Comparison of ENCODE assay signal across 19 mouse cellular contexts in the genomic region with DNA sequence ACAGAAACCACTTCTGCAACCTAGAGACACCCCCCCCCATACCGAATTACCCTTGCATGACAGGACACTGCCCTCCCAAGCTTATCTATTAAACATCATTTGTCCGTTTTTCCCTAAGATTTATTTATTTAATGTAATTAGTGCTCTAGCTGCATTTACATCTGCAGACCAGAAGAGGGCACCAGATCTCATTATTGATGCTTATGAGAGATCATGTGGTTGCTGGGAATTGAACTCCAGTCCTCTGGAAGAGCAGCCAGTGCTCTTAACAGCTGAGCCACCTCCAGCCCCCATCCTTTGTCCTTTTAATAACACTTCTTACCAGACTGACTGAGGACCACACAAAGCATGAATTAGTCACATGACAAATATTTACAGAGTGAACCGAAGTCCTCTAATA. TPM values are rescaled to one million over a fixed set of nuclear protein-coding genes. Genes with fewer than 3 reads are reported as not detected.
DNase-seq lines count a peak whose midpoint lies in the region; ATAC-seq and TF ChIP-seq lines count a peak whose summit lies in the region.
"Had no signal": no experiment of that assay in that cellular context is flagged by ENCODE, and none has a peak within 500 bp of the region (broad histone marks: within the 10 kb centered on the region; RNA-seq: fewer than 3 reads in every experiment).

No protein-coding gene starts in this region.

- no peak overlapping the region for H3K4me3 ChIP-seq in cerebellum, adult 2 months (replicated peaks; ENCODE audit: insufficient read depth, low read depth, low read length)
- no peak overlapping the region for H3K4me3 ChIP-seq in left cerebral cortex, adult 2 months
- H3K4me3 ChIP-seq in CH12.LX (replicated peaks in 1 of 3; ENCODE audit: low read depth in 2 of 3, low read length in 2 of 3, poor library complexity in 1 of 3), result no peak overlapping the region
- H3K4me3 ChIP-seq in bone marrow, adult 2 months (replicated peaks; ENCODE audit: control insufficient read depth, low read depth, low read length), result no peak overlapping the region
- H3K4me3 ChIP-seq in hindbrain, embryonic 13.5 days, result no peak overlapping the region
- H3K4me3 ChIP-seq: embryonic facial prominence, embryonic 13.5 days; heart, embryonic 10.5 days; intestine, embryonic 15.5 days had no signal

- no peaks in the 10 kb centered on the region for H3K4me1 ChIP-seq in cerebellum, adult 2 months (ENCODE audit: control insufficient read depth, insufficient read depth, low read length)
- H3K4me1 ChIP-seq in CH12.LX (ENCODE audit: control insufficient read depth in 1 of 2, insufficient read depth in 2 of 2), result peaks cover 0 to 9% of the 10 kb centered on the region in 2 experiments; a peak in 2 of 4 replicates
- H3K4me1 ChIP-seq in bone marrow, adult 2 months (ENCODE audit: control insufficient read depth, insufficient read depth, low read length), result no peaks in the 10 kb centered on the region
- 0 out of 2 replicates have a peak, but pooled peaks cover 2% of the 10 kb centered on the region for H3K4me1 ChIP-seq in hindbrain, embryonic 13.5 days (replicated peaks)
- H3K4me1 ChIP-seq: embryonic facial prominence, embryonic 13.5 days; intestine, embryonic 15.5 days had no signal

- H3K27ac ChIP-seq in cerebellum, adult 2 months (ENCODE audit: insufficient read depth, low read length), result no peak overlapping the region
- no peak overlapping the region for H3K27ac ChIP-seq in left cerebral cortex, adult 2 months
- no peak overlapping the region for H3K27ac ChIP-seq in CH12.LX (ENCODE audit: insufficient read depth, low read depth)
- H3K27ac ChIP-seq in bone marrow, adult 2 months (ENCODE audit: control insufficient read depth, insufficient read depth, low read depth, low read length, poor library complexity), result no peak overlapping the region
- H3K27ac ChIP-seq in hindbrain, embryonic 13.5 days, result no peak overlapping the region
- H3K27ac ChIP-seq: embryonic facial prominence, embryonic 13.5 days; heart, embryonic 10.5 days; intestine, embryonic 15.5 days had no signal

- no peaks in the 10 kb centered on the region for H3K27me3 ChIP-seq in cerebellum, adult 2 months (ENCODE audit: control insufficient read depth, insufficient read depth, low read length)
- H3K27me3 ChIP-seq in CH12.LX (replicated peaks), result no peaks in the 10 kb centered on the region
- H3K27me3 ChIP-seq in hindbrain, embryonic 13.5 days, result no peaks in the 10 kb centered on the region
- H3K27me3 ChIP-seq: embryonic facial prominence, embryonic 13.5 days; intestine, embryonic 15.5 days had no signal

- DNase-seq in cerebellum, adult 2 months, result no peak
- DNase-seq in left cerebral cortex, adult 2 months (ENCODE audit: extremely low spot score in 1 of 2, low spot score in 2 of 2), result no peak
- DNase-seq in left cerebral cortex, postnatal 4 days, result no peak
- no peak for DNase-seq in CH12.LX (ENCODE audit: extremely low read depth)
- no peak for DNase-seq in thymus, postnatal 36 days
- DNase-seq: adrenal gland, postnatal 14 days; cerebellum, postnatal 36 days; heart, postnatal 4 days; right cerebral cortex, postnatal 14 days; thymus, postnatal 14 days had no signal

- in situ Hi-C loops in CH12.LX (cut with MboI; ENCODE audit: low pct_ligation_motif_present, low pct_unique_long_range_greater_than_20kb, low sequenced_read_pairs), result loop anchor here (5.0 kb wide), 3 partner anchors 38 to 168 kb away; a partner anchor contains a TSS

- H3K4me2 ChIP-seq in CH12.LX (ENCODE audit: insufficient read depth, low read depth, poor library complexity, severe bottlenecking), result no peak overlapping the region
- no peak overlapping the region for H3K4me2 ChIP-seq in hindbrain, embryonic 13.5 days
- H3K4me2 ChIP-seq: embryonic facial prominence, embryonic 13.5 days; intestine, embryonic 15.5 days had no signal

- dilution Hi-C loops in CH12.LX (cut with MboI; ENCODE audit: extremely low pct_ligation_motif_present, extremely low pct_unique_long_range_greater_than_20kb, low sequenced_read_pairs), result no loop called here

- no peak for ATAC-seq in cerebellum, adult (ENCODE audit: insufficient number of reproducible peaks, low FRiP score, low TSS enrichment)
- ATAC-seq in hindbrain, embryonic 13.5 days (ENCODE audit: low FRiP score), result no peak
- ATAC-seq: intestine, embryonic 15.5 days had no signal

- intact Hi-C loops in left cerebral cortex, adult 2 months (cut with DNase I), result no loop called here
- intact Hi-C loops in left cerebral cortex, postnatal 4 days (cut with DNase I), result loop anchor here (5.0 kb wide), 3 partner anchors 48 to 178 kb away; a partner anchor contains a TSS

- H3K9me3 ChIP-seq in CH12.LX (replicated peaks; ENCODE audit: low read length), result peaks cover 8% of the 10 kb centered on the region
- H3K9me3 ChIP-seq in hindbrain, embryonic 13.5 days, result no peaks in the 10 kb centered on the region
- H3K9me3 ChIP-seq: embryonic facial prominence, embryonic 13.5 days; heart, embryonic 10.5 days; intestine, embryonic 15.5 days had no signal

- H3K36me3 ChIP-seq in CH12.LX (replicated peaks in 1 of 2; ENCODE audit: control insufficient read depth in 1 of 2, insufficient read depth in 1 of 2, low read length in 1 of 2), result no peaks in the 10 kb centered on the region
- no peaks in the 10 kb centered on the region for H3K36me3 ChIP-seq in hindbrain, embryonic 13.5 days
- H3K36me3 ChIP-seq: embryonic facial prominence, embryonic 13.5 days; heart, embryonic 10.5 days; intestine, embryonic 15.5 days had no signal

- H3K79me2 ChIP-seq in CH12.LX (replicated peaks; ENCODE audit: control insufficient read depth, extremely low read depth, insufficient read depth, poor library complexity, severe bottlenecking), result no peaks in the 10 kb centered on the region

- TF ChIP-seq CTCF in cerebellum, adult 2 months (IDR thresholded peaks at IDR 0.05; ENCODE audit: borderline replicate concordance, insufficient read depth, low read depth, low read length), result 0 out of 2 replicates have a peak, but pooled peaks have one; percentile 10
- peak; percentile 42 for TF ChIP-seq CTCF in left cerebral cortex, adult 2 months (IDR thresholded peaks at IDR 0.05)
- peak; percentile 26 to 59; a peak in 3 of 4 replicates for TF ChIP-seq CTCF in CH12.LX (conservative IDR thresholded peaks at IDR 0.05 in 1 of 2, IDR thresholded peaks at IDR 0.05 in 1 of 2; ENCODE audit: low read depth in 2 of 2, low read length in 2 of 2)
- TF ChIP-seq CTCF in bone marrow, adult 2 months (IDR thresholded peaks at IDR 0.05; ENCODE audit: control insufficient read depth, insufficient read depth, low read length), result 0 out of 2 replicates have a peak, but pooled peaks have one; percentile 5

- TF ChIP-seq EP300 in CH12.LX (IDR thresholded peaks at IDR 0.05; ENCODE audit: low read length), result no peak

- H3K9ac ChIP-seq in CH12.LX (ENCODE audit: insufficient read depth, low read depth), result no peak overlapping the region
- no peak overlapping the region for H3K9ac ChIP-seq in hindbrain, embryonic 13.5 days
- H3K9ac ChIP-seq: embryonic facial prominence, embryonic 13.5 days; intestine, embryonic 15.5 days had no signal

- 58% methylated on average over 3 of the region's 3 CpGs for WGBS in cerebellum, adult 2 months
- 53% methylated on average over 3 of the region's 3 CpGs for WGBS in bone marrow, adult 2 months
- 63% methylated on average over 3 of the region's 3 CpGs for WGBS in hindbrain, embryonic 13.5 days

- TF ChIP-seq RAD21 in CH12.LX (IDR thresholded peaks at IDR 0.05; ENCODE audit: low read depth, low read length), result peak; percentile 45

- TF ChIP-seq POLR2A in cerebellum, adult 2 months (IDR thresholded peaks at IDR 0.05; ENCODE audit: borderline replicate concordance, insufficient read depth, low read length), result no peak
- TF ChIP-seq POLR2A in CH12.LX (IDR thresholded peaks at IDR 0.05; ENCODE audit: low read depth, low read length), result no peak
- TF ChIP-seq POLR2A in bone marrow, adult 2 months (IDR thresholded peaks at IDR 0.05; ENCODE audit: borderline replicate concordance, control insufficient read depth, low read depth, low read length), result no peak

TF ChIP-seq in CH12.LX, 34 proteins besides CTCF, POLR2A, EP300 and RAD21:
- TF ChIP-seq NELFE (IDR thresholded peaks at IDR 0.05; ENCODE audit: low read depth, low read length) (no peak), SMC3 (IDR thresholded peaks at IDR 0.05; ENCODE audit: low read depth, low read length) (peak; percentile 60)

RNA-seq across cellular contexts. Expression of a gene that starts 27.3 kb away (rescaled TPM):
- 19.8 and 24.2 TPM in 2 replicates for polyA plus RNA-seq in cerebellum, adult 2 months (2012; rRNA removed)
- total RNA-seq in left cerebral cortex, adult 2 months (2021), result 10 to 100 TPM; 14.0 TPM
- total RNA-seq in left cerebral cortex, postnatal 4 days (2021), result 1 to 10 TPM; 1.1 to 2.0 TPM
- total RNA-seq in CH12.LX (2012; rRNA removed) (1.5 and 1.7 TPM in 2 replicates), CH12.LX (2014; rRNA removed) (6.1 and 6.3 TPM in 2 replicates)
- polyA plus RNA-seq in CH12.LX (2012; ENCODE audit: insufficient read length, low read depth), result 6.7 and 10.2 TPM in 2 replicates
- polyA plus RNA-seq in bone marrow, adult 2 months (2011; ENCODE audit: insufficient read depth, insufficient read length, low replicate concordance, missing spikeins), result 37.4 and 135 TPM in 2 replicates
- polyA plus RNA-seq in hindbrain, embryonic 13.5 days (2015; fragmentation: Nextera tagmentation; extraction: Ambion mirVana), result 2.8 and 3.2 TPM in 2 replicates

RNA-seq across cellular contexts. Expression of a gene that starts 38.6 kb away (rescaled TPM):
- 0.14 and 0.18 TPM in 2 replicates for polyA plus RNA-seq in cerebellum, adult 2 months (2012; rRNA removed)
- total RNA-seq in left cerebral cortex, adult 2 months (2021), result under 1 TPM in 1 of 2 experiments, not detected in 1; 0.25 TPM
- under 1 TPM in 1 of 2 experiments, not detected in 1; 0.18 TPM for total RNA-seq in left cerebral cortex, postnatal 4 days (2021)
- 0.25 TPM in 2 replicates for total RNA-seq in CH12.LX (2012; rRNA removed)
- 0.51 and 0.62 TPM in 2 replicates for total RNA-seq in CH12.LX (2014; rRNA removed)
- polyA plus RNA-seq in CH12.LX (2012; ENCODE audit: insufficient read length, low read depth), result 2.4 and 3.0 TPM in 2 replicates
- polyA plus RNA-seq in bone marrow, adult 2 months (2011; ENCODE audit: insufficient read depth, insufficient read length, low replicate concordance, missing spikeins), result not detected in 2 replicates
- polyA plus RNA-seq in hindbrain, embryonic 13.5 days (2015; fragmentation: Nextera tagmentation; extraction: Ambion mirVana), result 0.83 and 1.9 TPM in 2 replicates
- total RNA-seq: adrenal gland, postnatal 14 days; heart, postnatal 4 days had no signal
- polyA plus RNA-seq: forebrain, embryonic 11.5 days; stomach, embryonic 14.5 days had no signal

RNA-seq across cellular contexts. Expression of a gene that starts 43.6 kb away (rescaled TPM):
- not detected in 2 replicates for polyA plus RNA-seq in cerebellum, adult 2 months (2012; rRNA removed)
- not detected for total RNA-seq in left cerebral cortex, adult 2 months (2021)
- under 1 TPM; 0.48 to 0.54 TPM for total RNA-seq in left cerebral cortex, postnatal 4 days (2021)
- 0.25 and 0.71 TPM in 2 replicates for total RNA-seq in CH12.LX (2012; rRNA removed)
- 0.28 and 0.47 TPM in 2 replicates for total RNA-seq in CH12.LX (2014; rRNA removed)
- 0.18 and 0.36 TPM in 2 replicates for polyA plus RNA-seq in CH12.LX (2012; ENCODE audit: insufficient read length, low read depth)
- not detected in 2 replicates for polyA plus RNA-seq in bone marrow, adult 2 months (2011; ENCODE audit: insufficient read depth, insufficient read length, low replicate concordance, missing spikeins)
- polyA plus RNA-seq in hindbrain, embryonic 13.5 days (2015; fragmentation: Nextera tagmentation; extraction: Ambion mirVana), result 0.30 and 0.35 TPM in 2 replicates
- total RNA-seq: adrenal gland, postnatal 14 days; heart, postnatal 4 days had no signal
- polyA plus RNA-seq: embryonic facial prominence, embryonic 13.5 days; forebrain, embryonic 11.5 days; intestine, embryonic 15.5 days; large intestine, adult 2 months; stomach, embryonic 14.5 days had no signal
